Mouse (Mus musculus): Measurements from ENCODE around the gene Vmn1r225. TPM values are rescaled to one million over a fixed set of nuclear protein-coding genes. Genes with fewer than 3 reads are reported as not detected.

Vmn1r225 gene
- polyA plus RNA-seq (2014; fragmentation: Illumina TruSeq; extraction: RNeasy Lipid Tissue Mini Kit (QIAGEN cat#74804)), result not detected

GRCm38 (mm10) chr17:20497858-20498257 lies at the start of gene Vmn1r225:
Gene Vmn1r225, plus strand, starts transcription at chr17:20498158.

GRCm38 (mm10) chr17:20481231-20481630 lies 16.7 kb upstream of the Vmn1r225 start, which contains the start of gene Vmn2r108:
Gene Vmn2r108, minus strand, starts transcription at chr17:20481331.

Other genes starting within 250 kb of the Vmn1r225 start
- not detected for gene Vmn2r106, start 212.6 kb upstream of the Vmn1r225 start, polyA plus RNA-seq (2014; fragmentation: Illumina TruSeq; extraction: RNeasy Lipid Tissue Mini Kit (QIAGEN cat#74804))
- not detected for gene Vmn2r107, start 152.9 kb upstream of the Vmn1r225 start, polyA plus RNA-seq (2014; fragmentation: Illumina TruSeq; extraction: RNeasy Lipid Tissue Mini Kit (QIAGEN cat#74804))
- gene Vmn1r224, start 84.0 kb upstream of the Vmn1r225 start, polyA plus RNA-seq (2014; fragmentation: Illumina TruSeq; extraction: RNeasy Lipid Tissue Mini Kit (QIAGEN cat#74804)), result not detected
- not detected for gene Vmn2r108, start 16.8 kb upstream of the Vmn1r225 start, polyA plus RNA-seq (2014; fragmentation: Illumina TruSeq; extraction: RNeasy Lipid Tissue Mini Kit (QIAGEN cat#74804))
- not detected for gene Vmn2r109, start 66.6 kb downstream of the Vmn1r225 start, polyA plus RNA-seq (2014; fragmentation: Illumina TruSeq; extraction: RNeasy Lipid Tissue Mini Kit (QIAGEN cat#74804))
- not detected for gene Vmn2r110, start 98.3 kb downstream of the Vmn1r225 start, polyA plus RNA-seq (2014; fragmentation: Illumina TruSeq; extraction: RNeasy Lipid Tissue Mini Kit (QIAGEN cat#74804))
- not detected for gene Fpr-rs3, start 126.7 kb downstream of the Vmn1r225 start, polyA plus RNA-seq (2014; fragmentation: Illumina TruSeq; extraction: RNeasy Lipid Tissue Mini Kit (QIAGEN cat#74804))
- not detected for gene Vmn1r226, start 184.7 kb downstream of the Vmn1r225 start, polyA plus RNA-seq (2014; fragmentation: Illumina TruSeq; extraction: RNeasy Lipid Tissue Mini Kit (QIAGEN cat#74804))
- gene Vmn1r227, start 231.7 kb downstream of the Vmn1r225 start, polyA plus RNA-seq (2014; fragmentation: Illumina TruSeq; extraction: RNeasy Lipid Tissue Mini Kit (QIAGEN cat#74804)), result not detected